Mouse (Mus musculus): ENCODE data around the gene Mroh2a. TPM values are rescaled to one million over a fixed set of nuclear protein-coding genes. Genes with fewer than 3 reads are reported as not detected.
A peak's percentile ranks its signal among the peaks of the same experiment; 100 is the strongest.

Gene Mroh2a
- total RNA-seq, 2 experiments from 2014 or later: 0.19 TPM; not detected in 1

DNA sequence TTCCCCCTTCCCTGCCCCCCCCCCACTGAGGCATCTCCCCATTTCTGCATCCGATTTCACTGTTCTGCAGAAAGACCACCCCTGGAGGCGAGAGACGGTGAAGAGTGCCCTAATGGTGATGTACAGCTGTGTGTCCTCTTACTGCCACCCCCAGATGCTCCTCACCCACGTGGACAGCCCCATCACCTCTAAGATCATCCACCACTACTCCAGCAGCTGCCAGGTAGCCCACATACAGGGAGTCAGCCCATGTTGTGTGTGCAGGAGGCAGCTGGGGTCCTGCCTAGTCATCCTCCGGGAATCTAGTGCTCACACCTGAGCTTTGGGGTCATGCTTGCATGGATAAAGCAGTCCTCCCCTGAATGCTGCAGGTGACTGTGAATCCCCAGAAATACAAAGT lies 17.1 kb downstream of the Mroh2a start:
- intact Hi-C loops (cut with DNase I): no loop called here
- no peak for DNase-seq (ENCODE audit: extremely low spot score in 1 of 2, low spot score in 2 of 2)
- H3K27ac ChIP-seq: no peak overlapping the region
- H3K4me3 ChIP-seq: no peak overlapping the region
- no peak for TF ChIP-seq CTCF (IDR thresholded peaks at IDR 0.05)

DNA sequence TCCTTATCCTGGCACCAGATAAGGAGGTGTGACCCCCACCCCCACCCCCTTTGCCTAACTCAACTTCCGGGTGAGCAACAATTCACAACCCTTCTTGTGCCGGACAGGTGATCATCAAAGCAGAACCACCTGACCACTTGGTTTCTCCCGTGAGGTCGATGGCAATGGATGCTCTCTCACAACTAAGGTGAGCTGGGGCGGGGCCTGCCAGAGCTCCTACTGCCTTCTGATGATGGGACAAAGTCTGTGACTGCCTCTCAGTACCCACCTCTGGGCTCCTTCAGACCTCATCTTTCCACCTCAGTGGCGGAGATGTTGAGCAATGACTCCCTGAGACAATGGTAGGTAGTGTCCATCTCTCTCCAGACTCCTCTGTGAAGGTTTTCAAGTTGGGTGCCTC lies 19.1 kb downstream of the Mroh2a start:
- TF ChIP-seq CTCF (IDR thresholded peaks at IDR 0.05): no peak
- intact Hi-C loops (cut with DNase I): no loop called here
- no peak overlapping the region for H3K27ac ChIP-seq
- H3K4me3 ChIP-seq: no peak overlapping the region
- no peak for DNase-seq (ENCODE audit: extremely low spot score in 1 of 2, low spot score in 2 of 2)

DNA sequence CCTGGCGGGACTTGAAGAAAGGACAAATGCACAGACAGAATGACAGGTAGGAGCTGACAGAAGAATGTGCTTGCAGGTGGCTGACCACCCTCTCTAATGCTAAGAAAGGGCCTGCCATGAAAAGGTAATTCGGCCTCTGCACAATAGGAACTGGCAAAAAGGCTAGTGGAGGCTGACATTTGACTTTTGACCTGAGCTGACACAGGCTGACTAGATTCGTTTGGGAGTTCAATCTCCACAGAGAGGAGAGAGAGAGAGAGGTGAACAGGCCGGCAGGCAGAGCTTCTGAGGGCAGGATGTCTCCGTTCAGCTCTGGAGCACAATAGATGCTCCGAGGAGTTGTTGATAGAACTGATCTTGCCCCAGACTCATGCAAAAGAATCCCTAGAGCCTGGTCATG lies 19.6 kb downstream of the Mroh2a start:
- H3K27ac ChIP-seq: no peak overlapping the region
- DNase-seq (ENCODE audit: extremely low spot score in 1 of 2, low spot score in 2 of 2): no peak
- intact Hi-C loops (cut with DNase I): no loop called here
- TF ChIP-seq CTCF (IDR thresholded peaks at IDR 0.05): no peak
- H3K4me3 ChIP-seq: no peak overlapping the region

DNA sequence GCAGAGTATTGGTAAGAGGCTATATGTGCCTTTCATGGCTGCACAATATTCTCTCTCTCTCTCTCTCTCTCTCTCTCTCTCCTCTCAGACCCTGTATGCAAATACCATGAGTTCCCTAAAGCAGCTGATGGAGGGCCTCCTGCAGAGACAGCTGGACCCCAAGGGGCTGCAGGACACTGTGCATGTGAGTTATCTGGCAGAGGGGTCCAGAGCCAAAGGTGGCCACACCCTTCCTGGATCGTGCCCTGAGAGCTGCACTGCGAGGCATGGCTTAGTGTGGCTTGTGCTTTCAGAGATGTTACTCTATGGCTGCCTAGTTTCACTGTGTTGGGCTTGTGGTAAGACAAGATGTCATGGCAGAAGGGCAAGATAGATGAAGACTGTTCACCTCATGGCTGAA lies 20.9 kb downstream of the Mroh2a start:
- intact Hi-C loops (cut with DNase I): no loop called here
- TF ChIP-seq CTCF (IDR thresholded peaks at IDR 0.05): no peak
- Histone ChIP-seq H3K27ac (no peak overlapping the region), H3K4me3 (no peak overlapping the region)
- DNase-seq (ENCODE audit: extremely low spot score in 1 of 2, low spot score in 2 of 2): no peak

DNA sequence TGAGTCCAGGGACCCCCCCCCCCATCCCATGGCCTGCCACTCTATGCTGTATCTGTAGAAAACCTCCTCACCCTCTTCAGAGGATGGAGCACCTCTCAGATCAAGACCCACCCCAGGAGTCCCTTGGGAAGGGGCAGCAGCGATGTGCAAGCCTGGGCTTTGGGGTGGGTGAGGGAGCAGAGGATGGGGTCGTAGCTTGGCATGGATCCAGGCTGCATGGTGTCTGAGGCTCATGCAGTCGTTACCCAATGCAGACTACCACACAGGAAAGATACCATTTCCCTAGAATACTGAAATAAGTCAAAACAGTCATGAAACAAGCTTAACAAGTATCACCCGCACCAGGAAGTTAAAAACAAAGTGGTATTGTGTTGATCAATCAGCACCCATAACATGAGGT lies 21.9 kb downstream of the Mroh2a start:
- no peak overlapping the region for H3K4me3 ChIP-seq
- no peak for TF ChIP-seq CTCF (IDR thresholded peaks at IDR 0.05)
- no peak for DNase-seq (ENCODE audit: extremely low spot score in 1 of 2, low spot score in 2 of 2)
- intact Hi-C loops (cut with DNase I): no loop called here
- H3K27ac ChIP-seq: no peak overlapping the region

DNA sequence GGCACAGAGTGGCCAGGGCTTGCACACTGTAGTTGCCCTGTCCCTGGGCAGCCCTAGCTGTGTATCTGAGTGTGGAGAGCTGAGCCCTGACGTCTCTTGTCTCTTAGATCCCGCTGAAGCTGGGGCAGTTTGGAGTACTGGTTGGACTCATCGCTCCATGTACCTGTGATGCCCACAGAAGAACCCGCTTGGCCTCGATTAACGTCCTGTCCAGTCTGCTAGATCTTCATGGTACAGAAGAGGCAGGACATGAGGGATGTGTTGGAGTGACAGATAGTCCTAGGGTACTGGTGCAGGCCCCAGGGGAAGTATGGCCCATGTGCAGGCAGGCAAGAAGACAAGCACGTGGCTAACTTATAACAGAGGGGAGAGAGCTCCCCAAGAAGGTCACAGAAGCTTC lies 22.8 kb downstream of the Mroh2a start:
- Histone ChIP-seq H3K27ac (no peak overlapping the region), H3K4me3 (no peak overlapping the region)
- intact Hi-C loops (cut with DNase I): no loop called here
- TF ChIP-seq CTCF (IDR thresholded peaks at IDR 0.05): no peak
- DNase-seq (ENCODE audit: extremely low spot score in 1 of 2, low spot score in 2 of 2): no peak

DNA sequence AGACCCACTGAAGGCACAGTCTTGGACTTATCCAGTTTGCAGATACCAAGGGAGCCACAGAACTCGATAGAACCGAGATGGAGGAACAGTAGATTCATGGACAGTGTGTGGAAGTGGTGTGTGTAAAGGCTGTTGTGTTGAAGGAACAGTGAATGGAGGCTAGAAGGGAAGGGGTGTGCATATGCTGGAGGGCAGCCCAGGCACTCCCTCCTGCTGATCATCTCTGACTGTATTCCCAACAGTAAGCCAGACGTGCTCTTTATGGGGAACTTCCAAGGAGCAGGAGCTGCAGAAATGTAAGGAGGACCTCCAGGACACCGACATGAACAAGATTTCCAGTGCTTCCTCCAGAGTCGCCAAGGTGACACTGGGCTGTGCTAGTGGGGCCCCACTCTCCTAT lies 23.2 kb downstream of the Mroh2a start:
- Histone ChIP-seq H3K27ac (no peak overlapping the region), H3K4me3 (no peak overlapping the region)
- no peak for TF ChIP-seq CTCF (IDR thresholded peaks at IDR 0.05)
- no peak for DNase-seq (ENCODE audit: extremely low spot score in 1 of 2, low spot score in 2 of 2)
- intact Hi-C loops (cut with DNase I): no loop called here

DNA sequence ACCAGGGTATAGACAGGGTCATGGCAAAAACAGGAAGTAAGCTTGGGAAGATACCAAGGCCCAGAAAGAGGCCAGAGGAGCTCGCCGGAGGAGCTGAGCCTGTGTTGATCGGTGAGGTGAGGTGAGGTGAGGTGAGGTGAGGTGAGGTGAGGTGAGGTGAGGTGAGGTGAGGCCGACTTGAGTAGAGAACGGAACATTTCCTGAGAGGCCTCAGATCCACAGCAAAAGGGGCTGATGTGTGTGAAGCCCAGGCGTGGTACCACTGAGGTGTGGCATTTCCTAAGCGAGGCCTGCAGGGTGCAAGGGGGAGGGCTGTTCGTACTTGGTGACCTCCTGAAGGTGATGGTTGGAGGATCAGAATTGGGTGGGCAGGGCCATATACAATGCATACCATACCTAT lies 26.3 kb downstream of the Mroh2a start:
- TF ChIP-seq CTCF (IDR thresholded peaks at IDR 0.05): no peak
- no peak for DNase-seq (ENCODE audit: extremely low spot score in 1 of 2, low spot score in 2 of 2)
- Histone ChIP-seq H3K4me3 (no peak overlapping the region), H3K27ac (no peak overlapping the region)
- intact Hi-C loops (cut with DNase I): no loop called here

DNA sequence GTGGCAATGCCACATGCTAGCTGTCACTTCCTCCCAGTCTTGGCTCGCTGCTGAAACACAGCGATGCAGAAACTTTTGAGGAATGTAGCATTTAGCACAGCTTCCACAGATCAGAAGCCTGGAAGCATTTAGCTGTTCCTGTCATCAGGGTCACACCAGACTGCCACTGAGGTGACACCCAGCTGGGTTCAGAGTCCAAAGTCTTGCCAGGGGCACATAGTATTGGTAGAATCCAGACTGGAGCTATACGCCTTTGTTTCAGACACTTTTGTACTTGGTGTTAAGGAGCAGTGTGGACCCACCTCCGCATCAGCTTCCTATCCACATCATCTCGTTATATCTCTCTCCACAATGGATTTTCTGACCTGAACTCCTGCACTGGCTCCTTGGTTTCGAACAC lies 26.8 kb downstream of the Mroh2a start:
- no peak for DNase-seq (ENCODE audit: extremely low spot score in 1 of 2, low spot score in 2 of 2)
- intact Hi-C loops (cut with DNase I): no loop called here
- no peak overlapping the region for H3K27ac ChIP-seq
- H3K4me3 ChIP-seq: no peak overlapping the region
- no peak for TF ChIP-seq CTCF (IDR thresholded peaks at IDR 0.05)

DNA sequence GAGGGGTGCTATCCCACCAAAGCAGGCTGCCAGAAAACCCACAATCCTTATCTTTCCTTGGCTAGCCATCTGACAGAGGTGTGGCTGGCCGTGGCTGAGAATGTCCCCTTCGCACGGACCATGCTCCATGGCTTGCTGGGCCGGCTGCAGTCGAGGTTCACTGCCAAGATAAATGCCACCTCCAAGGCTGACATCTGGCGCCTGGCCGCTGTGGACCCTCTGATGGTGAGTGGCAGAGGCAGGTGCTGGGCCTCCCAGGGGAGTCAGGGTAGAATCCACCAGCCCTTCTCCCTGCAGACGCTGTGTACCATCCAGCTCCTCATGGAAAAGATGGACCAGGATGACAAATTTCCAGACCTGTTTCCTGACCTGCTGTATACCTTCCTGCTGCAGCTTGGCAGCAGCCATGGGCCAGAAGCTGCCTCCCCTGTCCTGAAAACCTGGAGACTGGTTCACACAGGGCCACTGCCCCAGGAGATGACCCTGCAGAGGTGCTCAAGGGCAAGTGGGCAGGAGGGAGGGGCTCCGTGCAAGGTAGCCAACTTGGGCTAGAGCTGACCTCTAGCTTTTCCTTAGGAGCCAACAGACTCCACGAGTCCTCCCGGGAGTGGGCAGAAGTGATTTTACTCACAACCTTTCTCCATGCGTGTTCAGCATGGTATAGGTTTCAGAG lies 28.1 kb downstream of the Mroh2a start:
- no peak for DNase-seq (ENCODE audit: extremely low spot score in 1 of 2, low spot score in 2 of 2)
- intact Hi-C loops (cut with DNase I): no loop called here

DNA sequence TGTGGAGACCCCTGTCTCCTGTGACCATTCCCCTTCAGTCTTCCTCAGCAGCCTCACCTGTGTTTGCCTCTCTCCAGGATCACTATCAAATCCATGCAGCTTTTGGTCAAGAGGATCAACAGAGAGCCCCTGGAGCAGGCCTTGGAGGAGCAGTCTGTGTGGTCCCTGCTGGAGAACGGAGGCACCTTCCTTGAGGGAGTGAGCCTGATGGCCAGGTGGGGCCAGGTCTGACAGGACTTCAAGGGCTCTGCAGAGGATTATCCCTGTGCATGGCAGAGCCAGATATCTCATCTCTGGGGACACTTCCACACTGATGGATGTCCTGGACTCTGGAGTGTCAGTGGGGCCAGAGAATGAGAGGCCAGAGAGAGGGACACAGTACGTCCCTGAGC lies 28.7 kb downstream of the Mroh2a start:
- intact Hi-C loops (cut with DNase I): no loop called here
- no peak overlapping the region for H3K27ac ChIP-seq
- TF ChIP-seq CTCF (IDR thresholded peaks at IDR 0.05): no peak
- no peak for DNase-seq (ENCODE audit: extremely low spot score in 1 of 2, low spot score in 2 of 2)
- H3K4me3 ChIP-seq: no peak overlapping the region

More for the DNA sequence above, 28.1 kb downstream of the Mroh2a start:
- H3K4me3 ChIP-seq: no peak overlapping the region
- no peak overlapping the region for H3K27ac ChIP-seq
- TF ChIP-seq CTCF (IDR thresholded peaks at IDR 0.05): no peak

DNA sequence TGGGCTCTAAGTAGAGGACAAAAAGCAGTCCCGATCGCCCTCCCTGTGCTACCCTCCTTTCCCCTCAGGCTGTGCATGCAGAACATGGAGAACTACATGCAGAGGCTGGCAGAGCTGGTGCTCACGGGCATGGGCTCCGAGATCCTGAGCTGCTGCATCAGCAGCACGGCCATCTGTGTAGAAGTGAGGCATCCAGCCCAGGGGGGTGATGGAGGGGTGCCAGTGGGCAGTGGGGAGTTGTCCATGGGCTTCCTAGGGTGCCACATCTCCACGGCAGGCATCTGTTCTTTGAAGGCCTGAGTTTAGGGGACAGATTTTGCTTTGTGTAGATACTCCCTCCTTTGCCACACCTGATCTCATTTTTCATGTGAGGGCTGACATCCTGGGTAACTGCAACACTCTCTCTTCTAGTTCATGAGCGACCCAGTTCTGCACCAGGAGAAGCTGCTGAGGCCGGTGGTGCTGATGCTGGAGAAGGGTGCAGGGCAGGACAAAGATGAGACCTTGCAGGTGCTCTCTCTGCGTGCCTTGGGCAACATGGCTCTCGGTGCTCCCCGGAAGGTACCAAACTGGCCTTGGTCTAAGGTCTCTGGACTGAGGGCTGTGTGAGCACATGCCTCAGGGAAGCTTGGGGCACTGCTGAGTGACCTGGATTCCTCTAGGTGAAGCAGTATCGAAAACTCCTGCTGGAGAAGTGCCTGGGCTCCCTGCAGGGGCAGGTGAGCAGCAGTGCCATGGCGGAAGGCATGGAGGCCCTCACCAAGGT lies 29.4 kb downstream of the Mroh2a start:
- H3K27ac ChIP-seq: no peak overlapping the region
- intact Hi-C loops (cut with DNase I): no loop called here
- TF ChIP-seq CTCF (IDR thresholded peaks at IDR 0.05): no peak
- H3K4me3 ChIP-seq: no peak overlapping the region
- peak in 1 of 2 experiments; percentile 33 for DNase-seq (ENCODE audit: extremely low spot score in 1 of 2, low spot score in 2 of 2)

Data from left cerebral cortex, adult 2 months (tissue).